Mouse (Mus musculus): ENCODE measurements around the gene Pde6g.
"Not testable (repeated sequence)": the region's sequence is repeated elsewhere in the genome, so short reads cannot be mapped to it uniquely, and the experiment has no call there.

Pde6g gene

GRCm38 (mm10) chr11:120418592-120418991 is 34.7 kb downstream of the Pde6g start:
- DNase-seq, result no peak

- no peak for DNase-seq
These were observed 35.4 kb downstream of the Pde6g start for GRCm38 (mm10) chr11:120417852-120418251.

DNA sequence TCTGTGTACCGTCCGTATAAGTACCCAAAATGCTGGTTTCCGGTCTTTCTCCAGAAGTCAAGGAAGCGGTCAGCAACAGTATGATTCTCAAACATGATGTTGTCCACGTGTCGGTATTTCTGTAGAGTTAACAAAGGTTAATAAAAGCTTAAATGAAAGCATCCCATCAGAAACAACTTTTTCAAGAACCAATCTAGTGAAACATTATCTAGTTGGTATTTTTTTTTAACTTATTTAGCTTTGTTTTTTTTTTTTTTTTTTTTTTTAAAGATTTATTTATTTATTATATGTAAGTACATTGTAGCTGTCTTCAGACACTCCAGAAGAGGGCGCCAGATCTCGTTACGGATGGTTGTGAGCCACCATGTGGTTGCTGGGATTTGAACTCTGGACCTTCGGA is 39.7 kb downstream of the Pde6g start:
- DNase-seq, result not testable (repeated sequence)

- DNase-seq, result no peak
These were observed 46.9 kb downstream of the Pde6g start for GRCm38 (mm10) chr11:120406445-120406844.

GRCm38 (mm10) chr11:120405867-120406266 is 47.4 kb downstream of the Pde6g start:
- no peak for DNase-seq

- no peak for DNase-seq
These were observed 48.5 kb downstream of the Pde6g start for GRCm38 (mm10) chr11:120404814-120405213.

DNA sequence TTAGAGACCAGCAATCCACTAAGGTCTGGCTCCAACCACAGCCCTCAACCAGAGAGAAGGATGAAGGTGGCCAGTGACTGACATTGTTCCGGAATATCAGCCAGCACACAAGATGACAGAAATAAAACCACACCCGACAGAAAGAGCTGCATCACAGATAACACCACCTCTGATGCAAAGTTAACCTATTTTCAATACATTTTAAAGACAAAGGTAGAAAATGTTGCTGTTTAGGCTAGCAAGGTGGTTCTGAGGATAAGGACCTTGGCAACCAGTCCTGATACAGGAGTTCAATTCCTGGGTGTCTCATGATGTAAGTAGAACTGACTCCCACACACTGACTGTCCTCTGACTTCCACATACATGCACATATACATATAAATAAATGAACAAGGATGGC is 54.0 kb downstream of the Pde6g start:
- DNase-seq, result no peak

Data from cerebellum, adult 11 months (tissue).